Mouse (Mus musculus): ENCODE measurements around the gene Psmd3. TPM values are rescaled to one million over a fixed set of nuclear protein-coding genes. Genes with fewer than 3 reads are reported as not detected.
"Not testable (repeated sequence)": the region's sequence is repeated elsewhere in the genome, so short reads cannot be mapped to it uniquely, and the experiment has no call there.

Gene Psmd3
- total and polyA plus RNA-seq, 3 experiments = 69.2 to 206 (median 76.1) TPM

GRCm38 (mm10) chr11:98646459-98646858 is 35.9 kb upstream of the Psmd3 start, which contains the start of gene Gsdma2:
Gene Gsdma2, plus strand, starts transcription at chr11:98646759.
- DNase-seq (ENCODE audit: low spot score) = no peak
- no peaks in the 10 kb centered on the region for H3K9me3 ChIP-seq (replicated peaks)
- no peaks in the 10 kb centered on the region for H3K36me3 ChIP-seq (replicated peaks)
- H3K4me3 ChIP-seq (ENCODE audit: low read depth, low read length) = no peak within 1 kb of the TSS
- TF ChIP-seq CTCF (IDR thresholded peaks at IDR 0.05; ENCODE audit: low read depth, low read length) (no peak), GATA2 (IDR thresholded peaks at IDR 0.05; ENCODE audit: borderline replicate concordance, low read depth, low read length) (no peak), POLR2AphosphoS5 (IDR thresholded peaks at IDR 0.05; ENCODE audit: insufficient replicate concordance, low read depth, low read length) (no peak)
- ATAC-seq (ENCODE audit: extremely low read depth, insufficient number of reproducible peaks, low FRiP score, poor library complexity, severe bottlenecking) = no peak
- peaks cover 48% of the 10 kb centered on the region for H3K27me3 ChIP-seq (ENCODE audit: insufficient read depth, low read length)
- no peaks in the 10 kb centered on the region for H3K4me1 ChIP-seq (ENCODE audit: insufficient read depth, low read depth, low read length)

- peak; percentile 47 for TF ChIP-seq CTCF (IDR thresholded peaks at IDR 0.05; ENCODE audit: low read depth, low read length)
- not testable (repeated sequence) for H3K9me3 ChIP-seq (replicated peaks); H3K36me3 ChIP-seq (replicated peaks); H3K4me1 ChIP-seq (ENCODE audit: insufficient read depth, low read depth, low read length); H3K4me3 ChIP-seq (ENCODE audit: low read depth, low read length)
- DNase-seq (ENCODE audit: low spot score) = peak; percentile 16
- ATAC-seq (ENCODE audit: extremely low read depth, insufficient number of reproducible peaks, low FRiP score, poor library complexity, severe bottlenecking) = peak; percentile 34; the same call in 1 of the 2 replicates
- peaks cover 35% of the 10 kb centered on the region for H3K27me3 ChIP-seq (ENCODE audit: insufficient read depth, low read length)
Observed at GRCm38 (mm10) chr11:98655076-98655475, 27.3 kb upstream of the Psmd3 start.

GRCm38 (mm10) chr11:98660517-98660916 is 21.8 kb upstream of the Psmd3 start:
- ATAC-seq (ENCODE audit: extremely low read depth, insufficient number of reproducible peaks, low FRiP score, poor library complexity, severe bottlenecking) (no peak), DNase-seq (ENCODE audit: low spot score) (peak; percentile 47)
- Histone ChIP-seq H3K4me1 (ENCODE audit: insufficient read depth, low read depth, low read length) (peaks cover 10% of the 10 kb centered on the region), H3K36me3 (replicated peaks) (no peaks in the 10 kb centered on the region), H3K9me3 (replicated peaks) (no peaks in the 10 kb centered on the region), H3K4me3 (ENCODE audit: low read depth, low read length) (no peak overlapping the region), H3K27me3 (ENCODE audit: insufficient read depth, low read length) (peaks cover 39% of the 10 kb centered on the region)
- no peak for TF ChIP-seq GATA2 (IDR thresholded peaks at IDR 0.05; ENCODE audit: borderline replicate concordance, low read depth, low read length)
- TF ChIP-seq TAL1 (conservative IDR thresholded peaks at IDR 0.05; ENCODE audit: low read depth, low read length) = no peak
- TF ChIP-seq CTCF (IDR thresholded peaks at IDR 0.05; ENCODE audit: low read depth, low read length) = peak; percentile 79

DNA sequence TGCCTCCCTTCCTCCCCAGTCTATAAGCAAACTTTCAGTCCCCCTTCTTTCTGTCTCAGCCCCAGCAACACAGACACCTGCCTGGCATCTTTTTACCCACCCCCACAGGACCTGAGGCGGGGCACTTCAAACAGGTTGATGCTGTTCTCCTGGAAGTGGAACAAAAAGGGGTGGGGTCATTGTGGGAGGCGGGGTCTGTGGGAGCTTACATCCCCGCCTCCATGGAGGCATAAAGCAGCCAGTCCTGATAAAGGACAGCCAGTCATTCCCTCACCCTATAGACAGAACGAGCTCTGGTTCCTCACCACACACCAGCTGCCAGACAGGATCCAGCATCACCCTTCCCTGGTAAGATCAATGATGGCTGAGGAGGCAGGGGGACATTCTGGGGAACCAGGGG is 18.3 kb upstream of the Psmd3 start, which contains the start of gene Gsdma:
Gene Gsdma, plus strand, starts transcription at position 261 of the 400 bp plus-strand sequence.
- TF ChIP-seq POLR2AphosphoS5 (IDR thresholded peaks at IDR 0.05; ENCODE audit: insufficient replicate concordance, low read depth, low read length) (no peak), TAL1 (conservative IDR thresholded peaks at IDR 0.05; ENCODE audit: low read depth, low read length) (no peak), GATA2 (IDR thresholded peaks at IDR 0.05; ENCODE audit: borderline replicate concordance, low read depth, low read length) (no peak), CTCF (IDR thresholded peaks at IDR 0.05; ENCODE audit: low read depth, low read length) (no peak), GATA1 (IDR thresholded peaks at IDR 0.05; ENCODE audit: borderline replicate concordance, low read length) (no peak)
- Histone ChIP-seq H3K27me3 (ENCODE audit: insufficient read depth, low read length) (peaks cover 60% of the 10 kb centered on the region), H3K4me3 (ENCODE audit: low read depth, low read length) (no peak within 1 kb of the TSS), H3K9me3 (replicated peaks) (no peaks in the 10 kb centered on the region), H3K36me3 (replicated peaks) (no peaks in the 10 kb centered on the region), H3K4me1 (ENCODE audit: insufficient read depth, low read depth, low read length) (peaks cover 10% of the 10 kb centered on the region)
- no peak for ATAC-seq (ENCODE audit: extremely low read depth, insufficient number of reproducible peaks, low FRiP score, poor library complexity, severe bottlenecking)
- no peak for DNase-seq (ENCODE audit: low spot score)

- Histone ChIP-seq H3K9me3 (replicated peaks) (no peaks in the 10 kb centered on the region), H3K27me3 (ENCODE audit: insufficient read depth, low read length) (peaks cover 54% of the 10 kb centered on the region), H3K4me1 (ENCODE audit: insufficient read depth, low read depth, low read length) (peaks cover 24% of the 10 kb centered on the region), H3K4me3 (ENCODE audit: low read depth, low read length) (no peak overlapping the region), H3K36me3 (replicated peaks) (no peaks in the 10 kb centered on the region)
- DNase-seq (ENCODE audit: low spot score) (no peak), ATAC-seq (ENCODE audit: extremely low read depth, insufficient number of reproducible peaks, low FRiP score, poor library complexity, severe bottlenecking) (no peak)
- TF ChIP-seq TAL1 (conservative IDR thresholded peaks at IDR 0.05; ENCODE audit: low read depth, low read length) = no peak
- no peak for TF ChIP-seq GATA1 (IDR thresholded peaks at IDR 0.05; ENCODE audit: borderline replicate concordance, low read length)
- no peak for TF ChIP-seq CTCF (IDR thresholded peaks at IDR 0.05; ENCODE audit: low read depth, low read length)
- no peak for TF ChIP-seq POLR2AphosphoS5 (IDR thresholded peaks at IDR 0.05; ENCODE audit: insufficient replicate concordance, low read depth, low read length)
- TF ChIP-seq GATA2 (IDR thresholded peaks at IDR 0.05; ENCODE audit: borderline replicate concordance, low read depth, low read length) = no peak
Observed at GRCm38 (mm10) chr11:98668984-98669383, 13.4 kb upstream of the Psmd3 start.

DNA sequence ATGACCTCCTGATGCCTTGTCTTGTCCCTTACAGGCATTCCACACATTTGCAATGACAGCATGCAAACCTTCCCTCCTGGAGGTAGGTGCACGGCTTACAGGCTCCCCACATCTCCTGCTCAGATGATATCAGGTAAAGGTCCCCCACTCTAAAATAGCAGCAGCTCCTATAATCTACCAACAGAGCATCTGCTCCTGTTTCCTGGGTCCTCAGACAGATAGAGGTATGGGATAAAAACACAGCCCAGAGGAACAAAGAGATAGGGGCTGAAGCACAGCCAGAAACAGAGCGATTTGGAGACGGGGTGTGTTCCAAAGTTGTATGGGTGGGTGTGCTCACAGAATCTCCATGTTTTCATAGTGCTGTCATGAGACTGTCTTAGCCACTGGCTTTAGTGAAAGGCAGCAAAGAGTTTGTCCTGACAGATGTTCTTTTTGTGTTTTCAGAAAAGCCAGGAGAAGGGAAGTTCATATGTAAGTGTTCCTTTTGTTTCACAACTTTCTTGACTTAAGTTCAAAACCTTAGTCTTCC is 11.0 kb upstream of the Psmd3 start:
- Histone ChIP-seq H3K4me1 (ENCODE audit: insufficient read depth, low read depth, low read length) (peaks cover 30% of the 10 kb centered on the region), H3K36me3 (replicated peaks) (no peaks in the 10 kb centered on the region), H3K4me3 (ENCODE audit: low read depth, low read length) (no peak overlapping the region), H3K9me3 (replicated peaks) (no peaks in the 10 kb centered on the region), H3K27me3 (ENCODE audit: insufficient read depth, low read length) (peaks cover 54% of the 10 kb centered on the region)
- TF ChIP-seq POLR2AphosphoS5 (IDR thresholded peaks at IDR 0.05; ENCODE audit: insufficient replicate concordance, low read depth, low read length) = no peak
- no peak for TF ChIP-seq GATA1 (IDR thresholded peaks at IDR 0.05; ENCODE audit: borderline replicate concordance, low read length)
- TF ChIP-seq GATA2 (IDR thresholded peaks at IDR 0.05; ENCODE audit: borderline replicate concordance, low read depth, low read length) = no peak
- TF ChIP-seq CTCF (IDR thresholded peaks at IDR 0.05; ENCODE audit: low read depth, low read length) = no peak
- TF ChIP-seq TAL1 (conservative IDR thresholded peaks at IDR 0.05; ENCODE audit: low read depth, low read length) = no peak
- ATAC-seq (ENCODE audit: extremely low read depth, insufficient number of reproducible peaks, low FRiP score, poor library complexity, severe bottlenecking) (no peak), DNase-seq (ENCODE audit: low spot score) (no peak)

DNA sequence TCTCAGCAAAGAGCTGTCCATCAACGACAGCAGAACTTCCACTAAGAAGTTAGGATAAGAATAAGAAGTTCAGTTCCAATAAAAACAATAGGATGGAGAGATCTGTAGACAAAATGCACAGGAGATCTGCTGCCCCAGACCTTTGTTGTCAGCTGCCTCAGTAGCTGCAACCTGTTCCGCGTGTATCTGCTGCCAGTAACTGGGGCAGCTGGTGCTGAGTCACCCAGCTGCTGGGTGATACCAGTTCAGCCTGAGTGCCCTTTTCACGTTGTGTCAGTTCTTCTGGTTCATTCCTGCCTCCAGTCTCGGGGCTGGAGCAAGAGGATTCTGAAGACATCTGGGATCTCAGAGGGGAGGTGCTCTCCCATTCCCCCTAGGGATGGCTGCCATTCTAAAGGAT is 10.5 kb upstream of the Psmd3 start:
- no peak for TF ChIP-seq GATA2 (IDR thresholded peaks at IDR 0.05; ENCODE audit: borderline replicate concordance, low read depth, low read length)
- no peak for TF ChIP-seq TAL1 (conservative IDR thresholded peaks at IDR 0.05; ENCODE audit: low read depth, low read length)
- TF ChIP-seq GATA1 (IDR thresholded peaks at IDR 0.05; ENCODE audit: borderline replicate concordance, low read length) = no peak
- TF ChIP-seq POLR2AphosphoS5 (IDR thresholded peaks at IDR 0.05; ENCODE audit: insufficient replicate concordance, low read depth, low read length) = no peak
- TF ChIP-seq CTCF (IDR thresholded peaks at IDR 0.05; ENCODE audit: low read depth, low read length) = no peak
- ATAC-seq (ENCODE audit: extremely low read depth, insufficient number of reproducible peaks, low FRiP score, poor library complexity, severe bottlenecking) = peak; percentile 15; the same call in 1 of the 2 replicates
- H3K27me3 ChIP-seq (ENCODE audit: insufficient read depth, low read length) = peaks cover 54% of the 10 kb centered on the region
- DNase-seq (ENCODE audit: low spot score) = no peak
- no peaks in the 10 kb centered on the region for H3K9me3 ChIP-seq (replicated peaks)
- H3K36me3 ChIP-seq (replicated peaks) = no peaks in the 10 kb centered on the region
- peaks cover 30% of the 10 kb centered on the region for H3K4me1 ChIP-seq (ENCODE audit: insufficient read depth, low read depth, low read length)
- no peak overlapping the region for H3K4me3 ChIP-seq (ENCODE audit: low read depth, low read length)
